Mouse (Mus musculus): ENCODE data around the gene Plekhs1. TPM values are rescaled to one million over a fixed set of nuclear protein-coding genes. Genes with fewer than 3 reads are reported as not detected.
A peak's percentile ranks its signal among the peaks of the same experiment; 100 is the strongest.

Gene Plekhs1
- polyA plus RNA-seq (2015; fragmentation: Nextera tagmentation; extraction: Ambion mirVana): not detected in 2 replicates

DNA sequence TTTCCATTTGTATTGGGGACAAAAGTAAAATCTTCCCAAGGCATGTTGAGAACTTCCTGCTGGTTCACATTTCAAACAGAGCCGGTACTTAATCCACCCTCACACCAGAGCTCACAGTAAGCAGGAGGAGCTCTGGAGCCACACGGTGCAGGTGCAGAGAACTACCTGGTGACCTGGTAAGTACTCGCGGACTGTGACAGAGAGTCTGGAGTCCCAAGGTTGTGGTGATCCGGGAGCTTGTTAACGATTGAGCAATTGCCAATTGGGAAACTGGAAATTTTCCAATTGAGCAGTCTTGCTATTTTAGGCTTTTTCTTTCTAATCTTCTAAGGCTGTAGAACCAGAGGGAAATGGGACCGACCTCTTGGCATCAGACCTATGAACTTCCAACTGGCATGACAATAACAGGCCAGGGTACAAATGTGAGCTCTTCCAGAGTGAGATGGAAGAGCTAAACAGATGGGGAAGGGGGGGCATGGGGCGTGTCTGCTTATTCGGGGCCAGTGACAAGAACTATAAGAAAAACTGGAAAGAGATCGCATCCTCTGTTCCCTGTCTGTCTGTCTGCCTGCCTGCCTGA lies at the start of gene Plekhs1:
Gene Plekhs1, plus strand, starts transcription at position 119 of the 580 bp plus-strand sequence.
- H3K9ac ChIP-seq (replicated peaks): no peak within 1 kb of the TSS
- H3K36me3 ChIP-seq (replicated peaks; ENCODE audit: insufficient read depth, low read length): no peaks in the 10 kb centered on the region
- no peaks in the 10 kb centered on the region for H3K27me3 ChIP-seq (ENCODE audit: insufficient read depth, low read length)
- H3K27ac ChIP-seq (ENCODE audit: low read depth): no peak within 1 kb of the TSS
- H3K9me3 ChIP-seq (ENCODE audit: low read length): no peaks in the 10 kb centered on the region
- no peaks in the 10 kb centered on the region for H3K4me1 ChIP-seq (ENCODE audit: insufficient read depth)
- no peak within 1 kb of the TSS for H3K4me3 ChIP-seq (ENCODE audit: low read depth, low read length)
- no peak for DNase-seq
- peak; percentile 67; the same call in 1 of the 2 replicates for ATAC-seq
- 54% methylated on average over 10 of the region's 10 CpGs for WGBS (ENCODE audit: insufficient replicate concordance)
- no peak within 1 kb of the TSS for H3K4me2 ChIP-seq (ENCODE audit: low read depth, low read length)
- no peak for TF ChIP-seq CTCF (IDR thresholded peaks at IDR 0.05; ENCODE audit: low read depth)
- TF ChIP-seq EP300 (IDR thresholded peaks at IDR 0.05; ENCODE audit: low read depth): no peak

GRCm38 (mm10) chr19:56418404-56418803 lies 43.0 kb upstream of the Plekhs1 start:
- H3K27ac ChIP-seq (ENCODE audit: low read depth): no peak overlapping the region
- no peak overlapping the region for H3K9ac ChIP-seq (replicated peaks)
- H3K9me3 ChIP-seq (ENCODE audit: low read length): no peaks in the 10 kb centered on the region
- ATAC-seq (no peak), DNase-seq (no peak)
- no peak overlapping the region for H3K4me3 ChIP-seq (ENCODE audit: low read depth, low read length)
- no peaks in the 10 kb centered on the region for H3K27me3 ChIP-seq (ENCODE audit: insufficient read depth, low read length)
- no peaks in the 10 kb centered on the region for H3K4me1 ChIP-seq (ENCODE audit: insufficient read depth)
- no peak for TF ChIP-seq CTCF (IDR thresholded peaks at IDR 0.05; ENCODE audit: low read depth)
- no peak for TF ChIP-seq EP300 (IDR thresholded peaks at IDR 0.05; ENCODE audit: low read depth)
- H3K4me2 ChIP-seq (ENCODE audit: low read depth, low read length): no peak overlapping the region
- no peaks in the 10 kb centered on the region; the same call in 1 of the 2 replicates for H3K36me3 ChIP-seq (replicated peaks; ENCODE audit: insufficient read depth, low read length)
- 61% methylated on average over 4 of the region's 4 CpGs for WGBS (ENCODE audit: insufficient replicate concordance)

- Histone ChIP-seq H3K27ac (ENCODE audit: low read depth) (no peak overlapping the region), H3K4me2 (ENCODE audit: low read depth, low read length) (no peak overlapping the region), H3K4me3 (ENCODE audit: low read depth, low read length) (no peak overlapping the region), H3K4me1 (ENCODE audit: insufficient read depth) (no peaks in the 10 kb centered on the region), H3K9me3 (ENCODE audit: low read length) (no peaks in the 10 kb centered on the region), H3K36me3 (replicated peaks; ENCODE audit: insufficient read depth, low read length) (peaks cover 2% of the 10 kb centered on the region; the same call in 1 of the 2 replicates), H3K9ac (replicated peaks) (no peak overlapping the region), H3K27me3 (ENCODE audit: insufficient read depth, low read length) (no peaks in the 10 kb centered on the region)
- TF ChIP-seq CTCF (IDR thresholded peaks at IDR 0.05; ENCODE audit: low read depth) (no peak), EP300 (IDR thresholded peaks at IDR 0.05; ENCODE audit: low read depth) (no peak)
- no peak for ATAC-seq
- DNase-seq: no peak
- 82% methylated on average over 9 of the region's 9 CpGs for WGBS (ENCODE audit: insufficient replicate concordance)
Measured at GRCm38 (mm10) chr19:56419452-56419851, 42.0 kb upstream of the Plekhs1 start.

DNA sequence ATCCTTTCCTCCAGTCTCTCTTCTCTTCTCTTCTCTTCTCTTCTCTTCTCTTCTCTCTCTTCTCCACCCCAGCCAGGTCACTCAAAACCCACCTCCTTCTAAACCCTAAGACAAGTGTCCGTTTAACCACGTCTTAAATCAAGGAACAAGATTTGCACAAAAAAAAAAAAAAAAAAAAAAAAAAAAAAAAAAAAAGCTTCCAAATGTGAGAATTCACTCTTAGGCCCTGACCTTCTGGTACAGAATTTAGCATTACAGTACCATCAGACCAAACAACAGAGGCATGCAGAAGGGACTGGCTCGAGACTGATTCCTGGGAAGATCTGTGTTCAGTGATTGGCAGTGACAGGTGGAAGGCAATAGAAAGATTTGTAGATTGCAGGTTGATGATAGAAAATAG lies 41.1 kb upstream of the Plekhs1 start:
- Histone ChIP-seq H3K4me2 (ENCODE audit: low read depth, low read length) (no peak overlapping the region), H3K36me3 (replicated peaks; ENCODE audit: insufficient read depth, low read length) (peaks cover 9% of the 10 kb centered on the region; the same call in 1 of the 2 replicates), H3K4me1 (ENCODE audit: insufficient read depth) (no peaks in the 10 kb centered on the region), H3K27me3 (ENCODE audit: insufficient read depth, low read length) (no peaks in the 10 kb centered on the region), H3K9ac (replicated peaks) (no peak overlapping the region), H3K9me3 (ENCODE audit: low read length) (no peaks in the 10 kb centered on the region), H3K27ac (ENCODE audit: low read depth) (no peak overlapping the region), H3K4me3 (ENCODE audit: low read depth, low read length) (no peak overlapping the region)
- WGBS (ENCODE audit: insufficient replicate concordance): 89% methylated on average over 3 of the region's 3 CpGs
- TF ChIP-seq CTCF (IDR thresholded peaks at IDR 0.05; ENCODE audit: low read depth) (no peak), EP300 (IDR thresholded peaks at IDR 0.05; ENCODE audit: low read depth) (no peak)
- DNase-seq (no peak), ATAC-seq (no peak)

DNA sequence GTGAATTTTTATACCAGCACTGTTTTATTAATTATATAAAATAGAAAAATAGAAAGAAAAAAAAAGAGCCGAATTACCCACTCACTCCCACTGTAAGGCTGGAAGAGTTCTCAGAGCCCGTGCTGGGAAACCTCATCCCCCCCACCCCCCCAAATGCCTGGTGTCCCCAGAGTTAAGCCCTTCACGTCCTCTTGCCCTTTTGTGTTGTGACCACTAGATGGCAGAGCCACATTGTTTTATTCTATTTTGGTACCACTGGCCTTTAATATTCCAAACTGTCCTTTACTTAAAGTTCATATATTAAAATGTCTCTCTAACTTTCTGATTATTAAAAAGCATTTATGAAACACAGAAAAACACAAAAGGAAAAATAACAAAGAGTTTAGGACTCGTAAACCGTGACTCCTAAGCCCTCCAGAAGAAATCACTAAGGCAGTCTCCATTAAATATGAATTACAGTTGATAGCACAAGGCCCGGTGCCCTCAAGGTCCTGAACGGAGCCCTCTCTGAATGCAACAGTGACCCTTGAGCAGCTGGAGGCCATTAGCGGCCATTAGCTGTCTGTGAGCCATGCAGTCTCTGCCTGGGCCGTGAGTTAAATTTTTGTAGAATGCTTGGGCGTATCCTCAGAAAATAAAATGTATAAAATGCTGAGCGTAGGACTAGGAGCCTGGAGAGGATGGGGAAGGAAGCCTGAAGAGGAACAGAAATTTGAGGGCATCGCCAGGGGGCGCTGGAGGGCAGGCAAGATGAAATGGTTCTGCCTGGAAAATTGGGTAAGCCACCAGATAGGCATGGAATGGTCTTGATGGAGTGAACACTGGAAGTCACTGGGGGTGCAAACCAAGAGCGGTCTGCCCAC lies 38.7 kb upstream of the Plekhs1 start:
- no peak overlapping the region for H3K4me2 ChIP-seq (ENCODE audit: low read depth, low read length)
- H3K36me3 ChIP-seq (replicated peaks; ENCODE audit: insufficient read depth, low read length): peaks cover 9% of the 10 kb centered on the region; the same call in 1 of the 2 replicates
- 46% methylated on average over 14 of the region's 14 CpGs for WGBS (ENCODE audit: insufficient replicate concordance)
- H3K4me1 ChIP-seq (ENCODE audit: insufficient read depth): no peaks in the 10 kb centered on the region
- ATAC-seq: no peak
- no peaks in the 10 kb centered on the region for H3K27me3 ChIP-seq (ENCODE audit: insufficient read depth, low read length)
- DNase-seq: peak; percentile 85
- no peaks in the 10 kb centered on the region for H3K9me3 ChIP-seq (ENCODE audit: low read length)
- no peak for TF ChIP-seq EP300 (IDR thresholded peaks at IDR 0.05; ENCODE audit: low read depth)
- peak; percentile 85 for TF ChIP-seq CTCF (IDR thresholded peaks at IDR 0.05; ENCODE audit: low read depth)
- H3K9ac ChIP-seq (replicated peaks): no peak overlapping the region
- H3K4me3 ChIP-seq (ENCODE audit: low read depth, low read length): no peak overlapping the region
- H3K27ac ChIP-seq (ENCODE audit: low read depth): no peak overlapping the region

- Histone ChIP-seq H3K4me3 (ENCODE audit: low read depth, low read length) (no peak overlapping the region), H3K9ac (replicated peaks) (no peak overlapping the region), H3K27me3 (ENCODE audit: insufficient read depth, low read length) (no peaks in the 10 kb centered on the region), H3K4me1 (ENCODE audit: insufficient read depth) (no peaks in the 10 kb centered on the region), H3K36me3 (replicated peaks; ENCODE audit: insufficient read depth, low read length) (peaks cover 9% of the 10 kb centered on the region; the same call in 1 of the 2 replicates), H3K27ac (ENCODE audit: low read depth) (no peak overlapping the region), H3K4me2 (ENCODE audit: low read depth, low read length) (no peak overlapping the region), H3K9me3 (ENCODE audit: low read length) (no peaks in the 10 kb centered on the region)
- DNase-seq: no peak
- 83% methylated on average over 12 of the region's 12 CpGs for WGBS (ENCODE audit: insufficient replicate concordance)
- no peak for ATAC-seq
- TF ChIP-seq CTCF (IDR thresholded peaks at IDR 0.05; ENCODE audit: low read depth) (no peak), EP300 (IDR thresholded peaks at IDR 0.05; ENCODE audit: low read depth) (no peak)
Measured at GRCm38 (mm10) chr19:56423370-56423769, 38.1 kb upstream of the Plekhs1 start.

Data from liver, postnatal 0 days (tissue).